Mouse (Mus musculus) erythroblast, embryonic 14.5 days (primary cell): Measurements from ENCODE around the gene Dnah8.

Experiments
- GATA1 ChIP-seq: IDR thresholded peaks from 2 replicates; pipeline ENCODE4 v1.6.1; 2012; ENCODE audit warnings: low read length, inconsistent platforms, mixed read lengths
- TAL1 ChIP-seq: IDR thresholded peaks from 3 replicates; pipeline ENCODE4 v1.6.1; 2012; ENCODE audit warnings: low read length, inconsistent platforms, mixed read lengths

GRCm38 (mm10) chr17:30910866-30911731 lies 286.9 kb downstream of the Dnah8 start:
- TF ChIP-seq GATA1 (no peak), TAL1 (no peak)
